Mouse (Mus musculus): ENCODE measurements at regions not wholly inside any gene's neighbourhood (a gene's known extent, or its start where the extent isn't known, plus 50 kb on each side); places are given as distances from the start of the nearest gene placed in this dataset.
A peak's percentile ranks its signal among the peaks of the same experiment; 100 is the strongest.

GRCm38 (mm10) chr12:25613473-25613872 is 516.5 kb upstream of the Id2 start:
- H3K9ac ChIP-seq, result no peak overlapping the region
- ATAC-seq (ENCODE audit: low FRiP score, low read depth), result no peak
- no peak overlapping the region for H3K27ac ChIP-seq
- no peak overlapping the region for H3K4me3 ChIP-seq
- no peaks in the 10 kb centered on the region for H3K27me3 ChIP-seq
- H3K9me3 ChIP-seq, result no peaks in the 10 kb centered on the region
- no peak overlapping the region for H3K4me2 ChIP-seq (replicated peaks)
- no peaks in the 10 kb centered on the region for H3K36me3 ChIP-seq
- H3K4me1 ChIP-seq, result peaks cover 18% of the 10 kb centered on the region

- Histone ChIP-seq H3K4me3 (no peak overlapping the region), H3K27ac (no peak overlapping the region), H3K4me2 (replicated peaks) (no peak overlapping the region), H3K36me3 (no peaks in the 10 kb centered on the region), H3K9me3 (no peaks in the 10 kb centered on the region), H3K4me1 (peaks cover 5% of the 10 kb centered on the region; the same call in 1 of the 2 replicates), H3K27me3 (no peaks in the 10 kb centered on the region), H3K9ac (no peak overlapping the region)
- ATAC-seq (ENCODE audit: low FRiP score, low read depth), result no peak
- WGBS, result 70% methylated on average over 2 of the region's 2 CpGs
These were observed 512.1 kb upstream of the Id2 start for GRCm38 (mm10) chr12:25609045-25609444.

GRCm38 (mm10) chr12:25605396-25605795 is 508.5 kb upstream of the Id2 start:
- Histone ChIP-seq H3K4me3 (no peak overlapping the region), H3K4me1 (peaks cover 5% of the 10 kb centered on the region; the same call in 1 of the 2 replicates), H3K4me2 (replicated peaks) (no peak overlapping the region), H3K27me3 (no peaks in the 10 kb centered on the region), H3K9ac (no peak overlapping the region), H3K9me3 (no peaks in the 10 kb centered on the region), H3K27ac (no peak overlapping the region), H3K36me3 (no peaks in the 10 kb centered on the region)
- ATAC-seq (ENCODE audit: low FRiP score, low read depth), result no peak
- 73% methylated on average over 3 of the region's 3 CpGs for WGBS

- Histone ChIP-seq H3K27me3 (no peaks in the 10 kb centered on the region), H3K27ac (no peak overlapping the region), H3K36me3 (no peaks in the 10 kb centered on the region), H3K4me1 (no peaks in the 10 kb centered on the region), H3K4me3 (no peak overlapping the region), H3K4me2 (replicated peaks) (no peak overlapping the region), H3K9ac (no peak overlapping the region), H3K9me3 (0 out of 2 replicates have a peak, but pooled peaks cover under 1% of the 10 kb centered on the region)
- WGBS, result 70% methylated on average over 2 of the region's 2 CpGs
- ATAC-seq (ENCODE audit: low FRiP score, low read depth), result no peak
These were observed 493.3 kb upstream of the Id2 start for GRCm38 (mm10) chr12:25590262-25590661.

- Histone ChIP-seq H3K9ac (no peak overlapping the region), H3K4me2 (replicated peaks) (no peak overlapping the region), H3K4me1 (no peaks in the 10 kb centered on the region), H3K36me3 (no peaks in the 10 kb centered on the region), H3K27me3 (no peaks in the 10 kb centered on the region), H3K27ac (no peak overlapping the region), H3K4me3 (no peak overlapping the region), H3K9me3 (no peaks in the 10 kb centered on the region)
- WGBS, result 92% methylated on average over 3 of the region's 3 CpGs
- no peak for ATAC-seq (ENCODE audit: low FRiP score, low read depth)
These were observed 488.8 kb upstream of the Id2 start for GRCm38 (mm10) chr12:25585746-25586145.

- Histone ChIP-seq H3K36me3 (no peaks in the 10 kb centered on the region), H3K4me2 (replicated peaks) (no peak overlapping the region), H3K4me1 (no peaks in the 10 kb centered on the region), H3K9ac (no peak overlapping the region), H3K27me3 (no peaks in the 10 kb centered on the region), H3K9me3 (no peaks in the 10 kb centered on the region), H3K4me3 (no peak overlapping the region), H3K27ac (no peak overlapping the region)
- ATAC-seq (ENCODE audit: low FRiP score, low read depth), result no peak
- WGBS, result 83% methylated on average over 8 of the region's 8 CpGs
These were observed 482.5 kb upstream of the Id2 start for GRCm38 (mm10) chr12:25579407-25579806.

- H3K9ac ChIP-seq, result no peak overlapping the region
- H3K9me3 ChIP-seq, result no peaks in the 10 kb centered on the region
- no peaks in the 10 kb centered on the region for H3K36me3 ChIP-seq
- no peak for ATAC-seq (ENCODE audit: low FRiP score, low read depth)
- no peak overlapping the region for H3K4me3 ChIP-seq
- no peak overlapping the region for H3K4me2 ChIP-seq (replicated peaks)
- H3K27ac ChIP-seq, result no peak overlapping the region
- 80% methylated on average over 2 of the region's 2 CpGs for WGBS
- no peaks in the 10 kb centered on the region for H3K4me1 ChIP-seq
- H3K27me3 ChIP-seq, result no peaks in the 10 kb centered on the region
These were observed 468.2 kb upstream of the Id2 start for GRCm38 (mm10) chr12:25565131-25565530.

GRCm38 (mm10) chr12:25559601-25560000 is 462.7 kb upstream of the Id2 start:
- Histone ChIP-seq H3K9ac (no peak overlapping the region), H3K27me3 (no peaks in the 10 kb centered on the region), H3K4me1 (no peaks in the 10 kb centered on the region), H3K27ac (no peak overlapping the region), H3K36me3 (no peaks in the 10 kb centered on the region), H3K4me3 (no peak overlapping the region), H3K9me3 (no peaks in the 10 kb centered on the region), H3K4me2 (replicated peaks) (no peak overlapping the region)
- no peak for ATAC-seq (ENCODE audit: low FRiP score, low read depth)

- ATAC-seq (ENCODE audit: low FRiP score, low read depth), result no peak
- Histone ChIP-seq H3K4me3 (no peak overlapping the region), H3K9ac (no peak overlapping the region), H3K27ac (no peak overlapping the region), H3K36me3 (no peaks in the 10 kb centered on the region), H3K4me2 (replicated peaks) (no peak overlapping the region), H3K9me3 (no peaks in the 10 kb centered on the region), H3K27me3 (no peaks in the 10 kb centered on the region), H3K4me1 (no peaks in the 10 kb centered on the region)
- 69% methylated on average over 1 of the region's 1 CpGs for WGBS
These were observed 456.7 kb upstream of the Id2 start for GRCm38 (mm10) chr12:25553656-25554055.

GRCm38 (mm10) chr12:25549735-25550134 is 452.8 kb upstream of the Id2 start:
- no peaks in the 10 kb centered on the region for H3K36me3 ChIP-seq
- no peak overlapping the region for H3K4me2 ChIP-seq (replicated peaks)
- H3K9me3 ChIP-seq, result no peaks in the 10 kb centered on the region
- no peak for ATAC-seq (ENCODE audit: low FRiP score, low read depth)
- no peak overlapping the region for H3K9ac ChIP-seq
- 83% methylated on average over 3 of the region's 3 CpGs for WGBS
- no peaks in the 10 kb centered on the region for H3K4me1 ChIP-seq
- no peak overlapping the region for H3K27ac ChIP-seq
- H3K27me3 ChIP-seq, result no peaks in the 10 kb centered on the region
- H3K4me3 ChIP-seq, result no peak overlapping the region

- Histone ChIP-seq H3K4me3 (no peak overlapping the region), H3K4me2 (replicated peaks) (no peak overlapping the region), H3K27ac (no peak overlapping the region), H3K9me3 (no peaks in the 10 kb centered on the region), H3K36me3 (no peaks in the 10 kb centered on the region), H3K9ac (no peak overlapping the region), H3K27me3 (no peaks in the 10 kb centered on the region), H3K4me1 (0 out of 2 replicates have a peak, but pooled peaks cover 4% of the 10 kb centered on the region)
- ATAC-seq (ENCODE audit: low FRiP score, low read depth), result no peak
- 35% methylated on average over 6 of the region's 6 CpGs for WGBS
These were observed 447.3 kb upstream of the Id2 start for GRCm38 (mm10) chr12:25544253-25544652.

- Histone ChIP-seq H3K4me1 (peaks cover 39% of the 10 kb centered on the region), H3K9ac (no peak overlapping the region), H3K4me2 (replicated peaks) (0 out of 2 replicates have a peak overlapping the region, but pooled peaks have one; percentile 9), H3K4me3 (no peak overlapping the region), H3K27me3 (no peaks in the 10 kb centered on the region), H3K9me3 (no peaks in the 10 kb centered on the region), H3K36me3 (no peaks in the 10 kb centered on the region), H3K27ac (peak overlapping the region; percentile 75)
- peak; percentile 42 for ATAC-seq (ENCODE audit: low FRiP score, low read depth)
- WGBS, result 9% methylated on average over 5 of the region's 5 CpGs
These were observed 437.6 kb upstream of the Id2 start for GRCm38 (mm10) chr12:25534620-25534950.

- no peaks in the 10 kb centered on the region for H3K9me3 ChIP-seq
- 0 out of 2 replicates have a peak overlapping the region, but pooled peaks have one; percentile 9 for H3K4me2 ChIP-seq (replicated peaks)
- no peaks in the 10 kb centered on the region for H3K36me3 ChIP-seq
- no peaks in the 10 kb centered on the region for H3K27me3 ChIP-seq
- peaks cover 39% of the 10 kb centered on the region for H3K4me1 ChIP-seq
- H3K9ac ChIP-seq, result no peak overlapping the region
- ATAC-seq (ENCODE audit: low FRiP score, low read depth), result peak; percentile 93
- WGBS, result 12% methylated on average over 10 of the region's 10 CpGs
- peak overlapping the region; percentile 75 for H3K27ac ChIP-seq
- no peak overlapping the region for H3K4me3 ChIP-seq
These were observed 437.0 kb upstream of the Id2 start for GRCm38 (mm10) chr12:25533709-25534619.
